Mouse (Mus musculus) thymus, postnatal 36 days (tissue): ENCODE measurements around the gene Ccdc81.

ENCODE experiments used
- DNase-seq, 2 experiments: peaks; one replicate each; pipeline ENCODE4 v3.0.0; 2022; ENCODE audit warnings: mixed read lengths in 2 of 2

Ccdc81 gene

GRCm38 (mm10) chr7:89903442-89904343 lies at the start of gene Ccdc81:
TSS of gene Ccdc81 (minus strand) at chr7:89903629.
- DNase-seq, result no peak

GRCm38 (mm10) chr7:89949403-89949802 lies 46.0 kb upstream of the Ccdc81 start:
- no peak for DNase-seq

GRCm38 (mm10) chr7:89948026-89948425 lies 44.6 kb upstream of the Ccdc81 start:
- DNase-seq, result no peak

GRCm38 (mm10) chr7:89940571-89941463 lies 37.4 kb upstream of the Ccdc81 start, which contains the start of gene Hikeshi:
TSS of gene Hikeshi (minus strand) at chr7:89941204.
- DNase-seq, result peak; percentile 87 to 92

GRCm38 (mm10) chr7:89939497-89940353 lies 36.3 kb upstream of the Ccdc81 start:
- DNase-seq, result no peak

GRCm38 (mm10) chr7:89923441-89924180 lies 20.2 kb upstream of the Ccdc81 start:
- DNase-seq, result no peak

GRCm38 (mm10) chr7:89917776-89918175 lies 14.3 kb upstream of the Ccdc81 start:
- no peak for DNase-seq

GRCm38 (mm10) chr7:89916711-89917110 lies 13.3 kb upstream of the Ccdc81 start:
- no peak for DNase-seq

GRCm38 (mm10) chr7:89913432-89914158 lies 10.2 kb upstream of the Ccdc81 start:
- DNase-seq, result no peak

- no peak for DNase-seq
These were observed 8.9 kb upstream of the Ccdc81 start for GRCm38 (mm10) chr7:89912356-89912755.

GRCm38 (mm10) chr7:89909711-89910110 lies 6.3 kb upstream of the Ccdc81 start:
- no peak for DNase-seq

GRCm38 (mm10) chr7:89908899-89909621 lies 5.6 kb upstream of the Ccdc81 start:
- DNase-seq, result no peak

GRCm38 (mm10) chr7:89908421-89908820 lies 5.0 kb upstream of the Ccdc81 start:
- no peak for DNase-seq

GRCm38 (mm10) chr7:89907950-89908349 lies 4.5 kb upstream of the Ccdc81 start:
- DNase-seq, result peak; percentile 31 to 51

GRCm38 (mm10) chr7:89903007-89903406 lies 422 bp downstream of the Ccdc81 start:
- DNase-seq, result no peak

- DNase-seq, result no peak
These were observed 11.6 kb downstream of the Ccdc81 start for GRCm38 (mm10) chr7:89891856-89892255.

GRCm38 (mm10) chr7:89891412-89891811 lies 12.0 kb downstream of the Ccdc81 start:
- DNase-seq, result no peak

- DNase-seq, result no peak
These were observed 18.9 kb downstream of the Ccdc81 start for GRCm38 (mm10) chr7:89884551-89884950.

- no peak for DNase-seq
These were observed 23.7 kb downstream of the Ccdc81 start for GRCm38 (mm10) chr7:89879686-89880085.

- no peak for DNase-seq
These were observed 36.2 kb downstream of the Ccdc81 start for GRCm38 (mm10) chr7:89867221-89867620.
